Mouse (Mus musculus) small intestine, adult 2 months (tissue): Measurements from ENCODE around the gene Pex11b.

Experiments used
- CTCF ChIP-seq: fragments of 200-500 bp; IDR thresholded peaks from 2 replicates; pipeline ENCODE4 v1.5.1; 2012; ENCODE audit warnings: low read depth, mild to moderate bottlenecking, control low read depth, inconsistent platforms, low read length, moderate library complexity, mixed read lengths; ENCODE audit not compliant: insufficient replicate concordance, insufficient read length; ENCODE audit errors: extremely low read depth
- POLR2A ChIP-seq: fragments of 200-500 bp; IDR thresholded peaks from 2 replicates; pipeline ENCODE4 v1.6.1; 2012; ENCODE audit warnings: low read depth, mild to moderate bottlenecking, control low read depth, inconsistent platforms, low read length, moderate library complexity

DNA sequence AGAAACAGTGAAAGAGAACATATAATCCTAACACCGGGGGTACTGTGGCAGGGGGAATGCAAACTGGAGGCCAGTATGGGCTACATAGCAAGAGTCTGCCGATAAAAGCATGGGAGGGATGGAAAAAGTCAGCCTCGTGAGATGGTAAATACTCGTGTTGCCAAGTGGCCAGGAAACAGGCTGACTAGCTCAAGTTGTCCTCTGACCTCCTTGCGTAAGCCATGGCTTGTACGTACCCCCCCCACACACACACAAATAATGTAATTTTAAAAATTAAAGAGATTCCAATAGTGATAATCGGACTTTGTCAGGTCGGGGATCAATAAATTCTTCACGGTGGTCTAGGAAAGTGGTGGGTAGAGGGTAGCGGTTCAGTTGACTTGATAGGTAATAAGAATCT is 41.8 kb upstream of the Pex11b start:
- TF ChIP-seq CTCF (no peak), POLR2A (no peak)
